Mouse (Mus musculus) CH12F3 (cell line): ENCODE results near the gene Rbfox3.

Source experiments
- in situ Hi-C: fragments of 300-500 bp; cut with MboI; formaldehyde crosslinking; loops from 2 replicates; pipeline ENCODE4 v1.14.3; 2020; ENCODE audit warnings: low sequenced_read_pairs

Rbfox3 gene

GRCm38 (mm10) chr11:118768441-118768840 is 143.0 kb downstream of the Rbfox3 start:
- in situ Hi-C loops = no loop called here

GRCm38 (mm10) chr11:118767411-118767810 is 144.0 kb downstream of the Rbfox3 start:
- in situ Hi-C loops = no loop called here

GRCm38 (mm10) chr11:118760296-118760988 is 151.0 kb downstream of the Rbfox3 start:
- in situ Hi-C loops = no loop called here

- in situ Hi-C loops = no loop called here
These were observed 152.2 kb downstream of the Rbfox3 start for GRCm38 (mm10) chr11:118759228-118759627.

- in situ Hi-C loops = no loop called here
These were observed 153.0 kb downstream of the Rbfox3 start for GRCm38 (mm10) chr11:118758277-118758990.

- in situ Hi-C loops = no loop called here
These were observed 153.9 kb downstream of the Rbfox3 start for GRCm38 (mm10) chr11:118757488-118757887.

GRCm38 (mm10) chr11:118755003-118755402 is 156.4 kb downstream of the Rbfox3 start:
- in situ Hi-C loops = no loop called here

- in situ Hi-C loops = no loop called here
These were observed 156.9 kb downstream of the Rbfox3 start for GRCm38 (mm10) chr11:118754535-118754934.

GRCm38 (mm10) chr11:118751879-118752616 is 159.3 kb downstream of the Rbfox3 start:
- in situ Hi-C loops = no loop called here

GRCm38 (mm10) chr11:118750745-118751330 is 160.6 kb downstream of the Rbfox3 start:
- in situ Hi-C loops = no loop called here

- in situ Hi-C loops = no loop called here
These were observed 161.9 kb downstream of the Rbfox3 start for GRCm38 (mm10) chr11:118749541-118749940.

- in situ Hi-C loops = no loop called here
These were observed 162.8 kb downstream of the Rbfox3 start for GRCm38 (mm10) chr11:118748622-118749021.

- in situ Hi-C loops = no loop called here
These were observed 166.1 kb downstream of the Rbfox3 start for GRCm38 (mm10) chr11:118745279-118745678.

GRCm38 (mm10) chr11:118744782-118745181 is 166.6 kb downstream of the Rbfox3 start:
- in situ Hi-C loops = no loop called here

- in situ Hi-C loops = no loop called here
These were observed 168.6 kb downstream of the Rbfox3 start for GRCm38 (mm10) chr11:118742762-118743161.

- in situ Hi-C loops = no loop called here
These were observed 170.1 kb downstream of the Rbfox3 start for GRCm38 (mm10) chr11:118741262-118741661.

- in situ Hi-C loops = no loop called here
These were observed 171.4 kb downstream of the Rbfox3 start for GRCm38 (mm10) chr11:118740001-118740400.

- in situ Hi-C loops = no loop called here
These were observed 172.3 kb downstream of the Rbfox3 start for GRCm38 (mm10) chr11:118738855-118739832.

GRCm38 (mm10) chr11:118738323-118738722 is 173.1 kb downstream of the Rbfox3 start:
- in situ Hi-C loops = no loop called here

GRCm38 (mm10) chr11:118737821-118738220 is 173.6 kb downstream of the Rbfox3 start:
- in situ Hi-C loops = no loop called here
